Mouse (Mus musculus): ENCODE data around the gene C1galt1.

Gene C1galt1

GRCm38 (mm10) chr6:7844802-7845679 lies at the start of gene C1galt1:
Gene C1galt1 (plus strand): TSS chr6:7844842.
- DNase-seq (ENCODE audit: low read depth), result no peak

GRCm38 (mm10) chr6:7799969-7800368 lies 44.7 kb upstream of the C1galt1 start:
- no peak for DNase-seq (ENCODE audit: low read depth)

- no peak for DNase-seq (ENCODE audit: low read depth)
Measured at GRCm38 (mm10) chr6:7803765-7804542, 40.7 kb upstream of the C1galt1 start.

- no peak for DNase-seq (ENCODE audit: low read depth)
Measured at GRCm38 (mm10) chr6:7814146-7814545, 30.5 kb upstream of the C1galt1 start.

- no peak for DNase-seq (ENCODE audit: low read depth)
Measured at GRCm38 (mm10) chr6:7816233-7816632, 28.4 kb upstream of the C1galt1 start.

- no peak for DNase-seq (ENCODE audit: low read depth)
Measured at GRCm38 (mm10) chr6:7822688-7823087, 22.0 kb upstream of the C1galt1 start.

- DNase-seq (ENCODE audit: low read depth), result no peak
Measured at GRCm38 (mm10) chr6:7830793-7831192, 13.8 kb upstream of the C1galt1 start.

- DNase-seq (ENCODE audit: low read depth), result no peak
Measured at GRCm38 (mm10) chr6:7832564-7833175, 12.0 kb upstream of the C1galt1 start.

GRCm38 (mm10) chr6:7843726-7844411 lies 773 bp upstream of the C1galt1 start:
- peak; percentile 74 for DNase-seq (ENCODE audit: low read depth)

- peak; percentile 97 for DNase-seq (ENCODE audit: low read depth)
Measured at GRCm38 (mm10) chr6:7844412-7844801, 235 bp upstream of the C1galt1 start.

- peak; percentile 77 for DNase-seq (ENCODE audit: low read depth)
Measured at GRCm38 (mm10) chr6:7845680-7846017, 1.0 kb downstream of the C1galt1 start.

GRCm38 (mm10) chr6:7846726-7847439 lies 2.2 kb downstream of the C1galt1 start:
- DNase-seq (ENCODE audit: low read depth), result peak; percentile 17

GRCm38 (mm10) chr6:7847890-7848508 lies 3.4 kb downstream of the C1galt1 start:
- peak; percentile 75 for DNase-seq (ENCODE audit: low read depth)

- no peak for DNase-seq (ENCODE audit: low read depth)
Measured at GRCm38 (mm10) chr6:7848714-7849113, 4.1 kb downstream of the C1galt1 start.

- DNase-seq (ENCODE audit: low read depth), result no peak
Measured at GRCm38 (mm10) chr6:7851036-7851435, 6.4 kb downstream of the C1galt1 start.

GRCm38 (mm10) chr6:7852919-7853318 lies 8.3 kb downstream of the C1galt1 start:
- no peak for DNase-seq (ENCODE audit: low read depth)

GRCm38 (mm10) chr6:7853461-7853860 lies 8.8 kb downstream of the C1galt1 start:
- DNase-seq (ENCODE audit: low read depth), result peak; percentile 50

- DNase-seq (ENCODE audit: low read depth), result peak; percentile 22
Measured at GRCm38 (mm10) chr6:7856682-7857290, 12.1 kb downstream of the C1galt1 start.

GRCm38 (mm10) chr6:7857356-7858247 lies 13.0 kb downstream of the C1galt1 start:
- no peak for DNase-seq (ENCODE audit: low read depth)

Data from 416B (cell line).